Mouse (Mus musculus) heart, embryonic 12.5 days (tissue): ENCODE results near the gene Ripor1. TPM values are rescaled to one million over a fixed set of nuclear protein-coding genes. Genes with fewer than 3 reads are reported as not detected.
A peak's percentile ranks its signal among the peaks of the same experiment; 100 is the strongest.

Source experiments
- ATAC-seq: fragments of 200-750 bp; cut with Nextera tagmentation; 2 replicates; pipeline ENCODE4 v1.8.0; 2017; ENCODE audit warnings: moderate TSS enrichment, moderate library complexity; ENCODE audit not compliant: insufficient number of reproducible peaks, low FRiP score
- H3K27ac ChIP-seq: fragments of 300-500 bp; sonication (generic); 2 replicates; pipeline ENCODE4 v1.5.1; 2016; ENCODE audit warnings: mild to moderate bottlenecking, moderate library complexity; ENCODE audit not compliant: poor library complexity, severe bottlenecking
- H3K27me3 ChIP-seq: fragments of 300-500 bp; sonication (generic); replicated peaks from 2 replicates; pipeline ENCODE4 v1.6.1; 2016; ENCODE audit warnings: mild to moderate bottlenecking, moderate library complexity
- H3K36me3 ChIP-seq: fragments of 300-500 bp; sonication (generic); 2 replicates; pipeline ENCODE4 v1.6.1; 2016; ENCODE audit warnings: mild to moderate bottlenecking, moderate library complexity
- H3K4me1 ChIP-seq: fragments of 300-500 bp; sonication (generic); replicated peaks from 2 replicates; pipeline ENCODE4 v1.6.1; 2016; ENCODE audit warnings: mild to moderate bottlenecking
- H3K4me2 ChIP-seq: fragments of 300-500 bp; sonication (generic); 2 replicates; pipeline ENCODE4 v1.6.1; 2016; ENCODE audit warnings: mild to moderate bottlenecking, moderate library complexity
- H3K4me3 ChIP-seq: fragments of 300-500 bp; sonication (generic); 2 replicates; pipeline ENCODE4 v1.5.1; 2016; ENCODE audit warnings: mild to moderate bottlenecking
- H3K9ac ChIP-seq: fragments of 300-500 bp; sonication (generic); 2 replicates; pipeline ENCODE4 v1.6.1; 2016; ENCODE audit warnings: mild to moderate bottlenecking, moderate library complexity
- H3K9me3 ChIP-seq: fragments of 300-500 bp; sonication (generic); replicated peaks from 2 replicates; pipeline ENCODE4 v1.6.1; 2016; ENCODE audit warnings: mild to moderate bottlenecking, moderate library complexity
- WGBS: fragments of 180-500 bp; shearing (Covaris S2); methylation state at CpG from one replicate; pipeline ENCODE4 v1.1.7; 2016; 5-methylcytosine and 5-hydroxymethylcytosine counted together
- polyA plus RNA-seq: library from polyadenylated mRNA; unstranded; fragments of >200 nt; fragmentation: Nextera tagmentation; extraction: Ambion mirVana; gene quantifications from 2 replicates; pipeline ENCODE4 v1.2.1, GENCODE M21; 2016

The Ripor1 gene
- polyA plus RNA-seq, 1 experiment from 2014 or later: 32.8 TPM

DNA sequence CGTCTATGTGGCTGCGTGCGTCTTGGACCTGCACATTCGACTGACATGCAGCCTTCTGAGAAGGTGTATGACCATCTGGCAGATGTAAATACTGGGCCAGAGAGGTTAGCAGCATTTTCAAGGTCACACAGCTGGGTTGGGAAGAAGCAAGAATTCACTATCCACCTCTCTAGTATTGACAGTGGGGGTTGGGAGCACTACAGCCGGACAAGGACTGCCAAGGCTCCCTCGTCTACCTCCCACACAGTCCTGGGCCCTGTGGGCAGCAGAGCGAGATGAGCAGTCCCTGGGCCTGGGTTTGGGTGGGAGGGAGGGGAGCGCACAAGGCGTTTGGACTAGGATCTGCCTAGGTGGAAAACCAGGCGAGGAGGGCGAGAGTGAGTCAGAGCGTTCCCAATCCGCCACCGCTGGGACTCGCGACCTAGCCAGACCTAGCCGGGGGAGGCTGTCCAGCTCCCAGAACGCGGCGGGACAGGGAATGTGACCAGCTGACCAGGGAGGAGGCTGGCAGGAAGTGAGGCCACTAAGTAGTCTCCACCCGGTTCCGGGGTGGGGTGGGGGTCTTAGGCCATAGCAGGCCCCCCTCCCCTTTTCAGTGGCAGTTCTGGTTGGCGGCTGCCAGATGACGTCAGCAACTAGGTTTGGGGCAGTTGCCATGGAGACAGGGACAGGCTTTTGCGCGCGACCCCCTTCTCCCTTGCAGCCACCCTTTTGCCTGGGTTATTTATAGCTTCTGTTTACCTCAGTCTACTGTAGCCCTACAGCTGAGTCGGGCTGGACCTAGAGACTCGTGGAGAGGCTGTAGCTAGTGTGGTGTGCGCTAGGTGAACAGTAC lies 1.4 kb downstream of the Ripor1 start:
- Histone ChIP-seq H3K4me3 (peak overlapping the region; percentile 72), H3K9me3 (no peaks in the 10 kb centered on the region), H3K4me2 (peak overlapping the region; percentile 93), H3K9ac (peak overlapping the region; percentile 95), H3K4me1 (peaks cover 39% of the 10 kb centered on the region), H3K27ac (peak overlapping the region; percentile 96), H3K36me3 (0 out of 2 replicates have a peak, but pooled peaks cover 5% of the 10 kb centered on the region), H3K27me3 (no peaks in the 10 kb centered on the region)
- WGBS: under 1% methylated on average over 30 of the region's 30 CpGs
- ATAC-seq: peak; percentile 76

DNA sequence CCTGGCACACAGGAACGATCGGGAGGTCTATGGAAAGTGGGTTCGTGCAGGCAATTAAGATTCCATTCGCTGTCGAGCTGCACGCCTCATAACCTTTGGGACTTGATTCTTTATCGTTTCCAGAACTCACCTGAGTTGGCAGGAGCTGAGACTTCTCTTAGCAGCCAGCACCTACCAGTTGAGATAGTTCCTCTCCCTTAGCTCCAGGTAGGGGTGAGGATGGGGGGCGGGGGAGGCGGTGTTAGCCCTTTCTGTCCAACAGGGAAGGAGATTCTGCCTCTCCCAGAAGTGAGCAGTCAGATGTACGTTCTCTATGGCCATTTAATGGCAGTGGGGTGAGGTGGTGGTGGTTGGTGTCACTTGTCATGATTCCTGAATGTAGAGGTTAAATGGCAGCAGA lies 2.0 kb downstream of the Ripor1 start:
- Histone ChIP-seq H3K36me3 (0 out of 2 replicates have a peak, but pooled peaks cover 5% of the 10 kb centered on the region), H3K4me2 (peak overlapping the region; percentile 93), H3K4me3 (peak overlapping the region; percentile 72), H3K9me3 (no peaks in the 10 kb centered on the region), H3K4me1 (peaks cover 40% of the 10 kb centered on the region), H3K9ac (peak overlapping the region; percentile 95), H3K27me3 (peaks cover 5% of the 10 kb centered on the region), H3K27ac (peak overlapping the region; percentile 96)
- WGBS: 6% methylated on average over 10 of the region's 10 CpGs
- ATAC-seq: no peak

DNA sequence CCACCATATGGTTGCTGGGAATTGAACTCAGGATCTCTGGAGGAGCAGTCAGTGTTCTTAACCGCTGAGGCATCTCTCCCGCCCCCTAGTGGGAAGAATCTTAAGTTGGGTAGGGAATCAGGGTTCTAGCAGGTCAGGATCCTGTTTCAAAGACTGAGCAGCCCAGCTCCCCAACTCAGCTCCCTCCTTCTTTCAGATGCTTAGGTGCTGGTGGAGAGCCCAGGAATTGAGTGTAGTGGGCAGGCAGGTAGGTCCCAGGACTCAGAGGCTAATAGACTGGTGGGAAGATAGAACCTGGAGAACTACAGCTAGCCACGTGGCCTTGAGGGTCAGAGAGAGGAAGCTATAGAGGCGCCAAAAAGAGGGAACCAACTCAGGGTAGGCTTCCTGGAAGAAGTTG lies 2.6 kb downstream of the Ripor1 start:
- Histone ChIP-seq H3K9me3 (no peaks in the 10 kb centered on the region), H3K9ac (no peak overlapping the region), H3K27me3 (peaks cover 10% of the 10 kb centered on the region), H3K27ac (no peak overlapping the region), H3K36me3 (0 out of 2 replicates have a peak, but pooled peaks cover 5% of the 10 kb centered on the region), H3K4me3 (no peak overlapping the region), H3K4me1 (peaks cover 46% of the 10 kb centered on the region), H3K4me2 (peak overlapping the region; percentile 93)
- WGBS: 17% methylated on average over 4 of the region's 4 CpGs
- no peak for ATAC-seq

DNA sequence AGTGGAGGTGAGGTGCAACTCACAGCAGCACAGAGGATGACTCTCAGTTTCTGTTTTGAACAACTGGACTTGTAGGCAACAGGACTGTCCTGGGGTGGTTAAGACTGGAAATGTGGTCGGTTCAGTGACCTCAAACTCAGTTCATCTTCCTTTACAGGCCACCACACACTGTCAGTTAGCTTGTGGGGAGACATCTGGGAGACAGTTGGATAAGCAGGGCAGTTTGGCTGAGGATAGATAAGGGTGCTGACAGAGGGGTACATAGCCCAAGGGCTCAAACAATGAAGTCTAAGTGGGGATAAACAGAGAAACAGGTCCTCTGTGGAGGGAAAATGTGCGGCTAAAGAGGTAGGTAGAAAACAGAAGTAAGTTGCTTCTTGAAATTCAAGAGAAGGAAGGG lies 4.3 kb downstream of the Ripor1 start:
- 44% methylated on average over 2 of the region's 2 CpGs for WGBS
- H3K27ac ChIP-seq: no peak overlapping the region
- peaks cover 58% of the 10 kb centered on the region for H3K4me1 ChIP-seq
- H3K4me3 ChIP-seq: no peak overlapping the region
- 0 out of 2 replicates have a peak, but pooled peaks cover 5% of the 10 kb centered on the region for H3K36me3 ChIP-seq
- no peak overlapping the region for H3K4me2 ChIP-seq
- peak overlapping the region; percentile 37; the same call in 1 of the 2 replicates for H3K9ac ChIP-seq
- peaks cover 10% of the 10 kb centered on the region for H3K27me3 ChIP-seq
- no peak for ATAC-seq
- no peaks in the 10 kb centered on the region for H3K9me3 ChIP-seq

- no peak for ATAC-seq
- H3K4me2 ChIP-seq: no peak overlapping the region
- H3K4me1 ChIP-seq: peaks cover 57% of the 10 kb centered on the region
- H3K36me3 ChIP-seq: peaks cover 5% of the 10 kb centered on the region; the same call in 1 of the 2 replicates
- no peak overlapping the region for H3K4me3 ChIP-seq
- no peaks in the 10 kb centered on the region for H3K9me3 ChIP-seq
- H3K27ac ChIP-seq: no peak overlapping the region
- H3K9ac ChIP-seq: no peak overlapping the region
- WGBS: 64% methylated on average over 4 of the region's 4 CpGs
- H3K27me3 ChIP-seq: peaks cover 10% of the 10 kb centered on the region
Measured at GRCm38 (mm10) chr8:105609771-105610170, 4.7 kb downstream of the Ripor1 start.

GRCm38 (mm10) chr8:105611836-105612235 lies 6.8 kb downstream of the Ripor1 start:
- H3K4me2 ChIP-seq: no peak overlapping the region
- H3K4me3 ChIP-seq: no peak overlapping the region
- H3K4me1 ChIP-seq: peaks cover 48% of the 10 kb centered on the region
- peaks cover 10% of the 10 kb centered on the region for H3K27me3 ChIP-seq
- peaks cover 25% of the 10 kb centered on the region for H3K36me3 ChIP-seq
- 88% methylated on average over 9 of the region's 9 CpGs for WGBS
- H3K27ac ChIP-seq: no peak overlapping the region
- H3K9me3 ChIP-seq: no peaks in the 10 kb centered on the region
- no peak overlapping the region for H3K9ac ChIP-seq
- no peak for ATAC-seq

DNA sequence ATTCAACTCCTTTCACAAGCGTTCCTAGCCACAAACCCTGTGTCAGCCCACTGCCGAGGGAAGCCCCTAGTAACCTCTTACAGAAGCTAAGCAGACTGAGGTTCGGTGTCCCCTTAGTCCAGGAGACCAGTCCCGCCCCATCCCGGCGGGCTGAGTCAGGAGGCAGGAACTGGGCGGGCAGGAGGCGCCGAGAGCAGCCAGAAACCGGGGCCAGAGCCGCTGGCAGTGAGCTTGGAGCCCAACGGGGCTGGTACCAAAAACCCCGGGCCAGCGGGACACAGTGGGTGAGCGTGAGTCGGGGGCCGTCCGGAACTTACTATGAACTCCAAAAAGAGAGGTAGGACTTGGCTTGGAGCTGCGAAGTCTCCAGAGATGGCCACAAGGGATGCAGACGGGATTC lies 8.0 kb downstream of the Ripor1 start:
- 3% methylated on average over 20 of the region's 20 CpGs for WGBS

DNA sequence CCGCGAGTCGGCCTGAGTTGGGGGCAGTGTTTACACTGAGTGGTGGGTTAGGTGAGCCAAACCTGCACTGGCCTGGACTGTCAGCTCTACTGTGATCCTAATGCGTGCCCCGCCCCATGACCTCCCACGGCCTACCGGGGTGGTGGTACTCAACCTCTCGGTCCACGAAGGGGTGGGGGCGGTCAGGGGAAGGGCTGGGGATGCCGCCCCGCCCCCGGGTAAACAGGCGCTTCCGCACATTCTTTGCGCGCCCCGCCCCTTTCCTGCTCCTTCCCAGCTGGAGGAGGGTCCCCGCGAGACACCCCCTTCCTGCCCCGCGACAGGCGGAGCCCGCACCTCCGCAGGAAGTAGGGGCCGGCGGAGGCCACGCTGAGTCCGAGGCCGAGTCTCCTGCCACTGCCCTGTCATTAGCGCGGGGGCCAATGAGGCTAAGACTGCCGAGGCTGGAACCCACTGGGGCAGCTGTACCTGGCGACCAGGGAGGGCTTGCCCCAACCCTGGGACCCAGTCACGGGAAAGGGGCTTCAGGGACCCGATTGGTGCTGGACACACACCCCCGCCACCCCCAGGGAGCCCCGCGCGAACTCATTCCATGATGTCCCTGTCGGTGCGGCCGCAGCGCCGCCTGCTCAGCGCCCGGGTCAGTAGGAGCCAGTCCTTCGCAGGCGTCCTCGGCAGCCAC lies 8.9 kb downstream of the Ripor1 start:
- peak overlapping the region; percentile 79 for H3K9ac ChIP-seq
- 2% methylated on average over 50 of the region's 50 CpGs for WGBS
- peak overlapping the region; percentile 35 for H3K27ac ChIP-seq
- peaks cover 10% of the 10 kb centered on the region for H3K27me3 ChIP-seq
- H3K4me1 ChIP-seq: peaks cover 33% of the 10 kb centered on the region
- H3K4me3 ChIP-seq: peak overlapping the region; percentile 64
- H3K36me3 ChIP-seq: peaks cover 46% of the 10 kb centered on the region
- no peaks in the 10 kb centered on the region for H3K9me3 ChIP-seq
- peak; percentile 79 for ATAC-seq
- peak overlapping the region; percentile 98 for H3K4me2 ChIP-seq

More for the DNA sequence above, 8.0 kb downstream of the Ripor1 start:
- Histone ChIP-seq H3K4me3 (peak overlapping the region; percentile 64), H3K4me1 (peaks cover 36% of the 10 kb centered on the region), H3K9ac (peak overlapping the region; percentile 58), H3K27me3 (peaks cover 10% of the 10 kb centered on the region), H3K36me3 (peaks cover 37% of the 10 kb centered on the region), H3K4me2 (peak overlapping the region; percentile 98), H3K9me3 (no peaks in the 10 kb centered on the region), H3K27ac (no peak overlapping the region)
- peak; percentile 13; the same call in 1 of the 2 replicates for ATAC-seq

GRCm38 (mm10) chr8:105615942-105616341 lies 10.9 kb downstream of the Ripor1 start:
- WGBS: 91% methylated on average over 9 of the region's 9 CpGs

DNA sequence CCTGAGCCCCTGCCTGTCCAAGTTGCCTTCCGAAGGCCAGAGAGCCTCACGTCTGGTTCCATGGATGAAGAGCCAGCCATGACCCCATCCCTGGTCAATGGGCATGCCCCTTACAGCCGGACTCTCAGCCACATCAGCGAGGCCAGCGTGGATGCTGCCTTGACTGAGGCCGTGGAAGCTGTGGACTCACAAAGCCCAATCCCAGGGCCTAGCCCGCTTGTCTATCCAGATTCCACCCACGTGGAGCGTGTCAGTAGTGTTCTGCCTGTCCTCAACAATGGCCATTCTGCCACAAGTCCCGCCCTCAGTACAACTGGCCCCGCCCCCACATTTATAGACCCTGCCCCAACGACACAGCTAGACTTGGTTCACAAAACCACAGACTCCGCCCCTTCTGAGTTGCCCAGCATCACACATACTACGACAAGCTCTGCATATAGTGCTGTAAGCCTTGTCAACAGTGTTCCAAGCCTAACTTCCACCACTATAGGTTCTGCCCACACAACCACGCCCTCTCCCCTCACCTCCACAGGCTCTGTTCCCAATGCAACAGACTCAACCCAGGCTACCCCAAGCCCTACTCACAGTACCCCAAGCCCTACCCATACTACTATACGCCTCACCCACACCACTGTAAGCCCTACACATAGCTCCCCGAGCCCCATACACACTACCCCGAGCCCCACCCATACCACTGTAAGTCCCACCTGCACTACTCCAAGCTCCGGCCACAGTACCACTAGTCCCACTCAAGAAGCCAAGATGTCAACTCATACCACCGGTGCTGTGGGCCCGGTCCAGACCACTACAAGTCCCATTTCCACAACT lies 12.6 kb downstream of the Ripor1 start:
- H3K27ac ChIP-seq: no peak overlapping the region
- WGBS: 88% methylated on average over 21 of the region's 21 CpGs
- no peak overlapping the region for H3K4me3 ChIP-seq
- peaks cover 27% of the 10 kb centered on the region for H3K4me1 ChIP-seq
- peaks cover 75% of the 10 kb centered on the region for H3K36me3 ChIP-seq
- no peaks in the 10 kb centered on the region for H3K27me3 ChIP-seq
- H3K4me2 ChIP-seq: no peak overlapping the region
- ATAC-seq: no peak
- no peaks in the 10 kb centered on the region for H3K9me3 ChIP-seq
- no peak overlapping the region for H3K9ac ChIP-seq

More at GRCm38 (mm10) chr8:105615942-105616341, 10.9 kb downstream of the Ripor1 start:
- Histone ChIP-seq H3K27me3 (peaks cover 10% of the 10 kb centered on the region), H3K9ac (no peak overlapping the region), H3K4me2 (no peak overlapping the region), H3K9me3 (no peaks in the 10 kb centered on the region), H3K36me3 (peaks cover 61% of the 10 kb centered on the region), H3K4me1 (peaks cover 24% of the 10 kb centered on the region), H3K4me3 (no peak overlapping the region), H3K27ac (no peak overlapping the region)
- no peak for ATAC-seq
